Mouse (Mus musculus) spleen, adult 2 months (tissue): Measurements from ENCODE around the gene Snrpa.

Experiments
- CTCF ChIP-seq: fragments of 200-500 bp; IDR thresholded peaks from 2 replicates; pipeline ENCODE4 v1.5.1; 2011; ENCODE audit warnings: mild to moderate bottlenecking, inconsistent platforms; ENCODE audit not compliant: insufficient read depth, insufficient read length, insufficient replicate concordance; ENCODE audit errors: extremely low read depth
- POLR2A ChIP-seq: fragments of 200-500 bp; IDR thresholded peaks from 2 replicates; pipeline ENCODE4 v1.6.1; 2011; ENCODE audit warnings: low read depth, low read length, inconsistent platforms

- TF ChIP-seq POLR2A (no peak), CTCF (no peak)
Measured at GRCm38 (mm10) chr7:27198355-27198754, 2.3 kb upstream of the Snrpa start.
